Comparison of ENCODE assay signal across 10 mouse cellular contexts in the genomic region with DNA sequence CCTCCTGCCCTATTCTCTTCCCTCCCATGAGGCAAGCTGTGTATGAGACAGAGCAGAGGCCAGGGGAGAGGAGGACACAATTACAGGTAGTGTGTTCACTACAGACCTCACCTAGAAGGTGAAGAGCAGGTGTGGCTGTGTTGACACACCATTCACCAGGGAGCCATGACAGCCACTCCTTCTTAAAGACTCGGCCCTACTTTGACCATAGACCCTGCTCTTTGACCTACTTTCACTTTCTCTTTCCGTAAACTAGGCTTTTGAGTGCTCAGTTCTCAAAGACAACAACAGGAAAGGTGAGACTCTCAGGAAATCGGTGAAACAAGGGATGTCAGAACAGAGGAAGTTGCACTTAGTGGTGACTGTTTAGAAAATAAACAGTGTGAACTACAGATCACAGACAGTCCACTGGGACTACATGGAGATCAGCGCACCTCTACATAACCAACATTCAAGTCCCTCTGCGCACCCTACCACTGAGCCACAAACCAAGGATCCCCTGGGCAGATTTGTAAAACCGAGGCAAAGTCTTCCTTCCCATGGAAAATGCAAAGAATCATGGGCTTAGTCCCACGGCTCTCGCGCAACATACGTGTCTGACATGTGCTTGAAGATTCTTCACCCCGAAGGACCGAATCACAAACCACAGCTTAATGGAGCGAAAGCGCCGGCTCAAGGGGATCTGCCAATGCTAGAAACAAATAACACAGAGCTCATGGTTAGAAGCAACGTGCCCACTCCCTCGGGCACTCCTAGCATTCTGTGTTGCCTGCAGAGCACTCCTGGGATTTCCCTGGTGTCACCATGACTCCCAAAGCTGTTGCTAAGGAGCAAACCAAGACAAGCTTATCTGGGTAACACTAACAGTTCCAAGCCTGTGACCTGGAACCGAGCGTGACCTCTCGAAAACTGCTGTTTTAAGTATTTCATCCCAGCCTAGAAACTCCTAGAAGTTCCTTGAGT. TPM values are rescaled to one million over a fixed set of nuclear protein-coding genes. Genes with fewer than 3 reads are reported as not detected.
A peak's percentile ranks its signal among the peaks of the same experiment; 100 is the strongest.
DNase-seq lines count a peak whose midpoint lies in the region; ATAC-seq and TF ChIP-seq lines count a peak whose summit lies in the region.
"Had no signal": no experiment of that assay in that cellular context is flagged by ENCODE, and none has a peak within 500 bp of the region (broad histone marks: within the 10 kb centered on the region; RNA-seq: fewer than 3 reads in every experiment).

No protein-coding gene starts in this region.

- no peaks in the 10 kb centered on the region for H3K36me3 ChIP-seq in G1E (replicated peaks)
- H3K36me3 ChIP-seq: hindbrain, embryonic 15.5 days; neural tube, embryonic 15.5 days had no signal

- no peaks in the 10 kb centered on the region for H3K9me3 ChIP-seq in G1E (replicated peaks)
- H3K9me3 ChIP-seq: hindbrain, embryonic 15.5 days; neural tube, embryonic 15.5 days had no signal

- TF ChIP-seq CTCF in G1E (IDR thresholded peaks at IDR 0.05; ENCODE audit: low read depth, low read length): no peak

- peaks cover 13% of the 10 kb centered on the region for H3K4me1 ChIP-seq in G1E (ENCODE audit: insufficient read depth, low read depth, low read length)
- H3K4me1 ChIP-seq: neural tube, embryonic 15.5 days had no signal

- ATAC-seq in G1E (ENCODE audit: extremely low read depth, insufficient number of reproducible peaks, low FRiP score, poor library complexity, severe bottlenecking): no peak
- ATAC-seq in hematopoietic stem cell, adult 5-6 weeks (replicated peaks in 1 of 2; ENCODE audit: insufficient read depth in 1 of 2, low FRiP score in 2 of 2, low TSS enrichment in 1 of 2, low read depth in 1 of 2, poor library complexity in 2 of 2, severe bottlenecking in 2 of 2): peak; percentile 12 to 21; a peak in 1 of 4 replicates
- ATAC-seq in erythroid progenitor cell, adult 5-6 weeks (replicated peaks; ENCODE audit: low FRiP score, poor library complexity, severe bottlenecking): no peak

- peaks cover 26% of the 10 kb centered on the region for H3K27me3 ChIP-seq in G1E (ENCODE audit: insufficient read depth, low read length)
- H3K27me3 ChIP-seq: hindbrain, embryonic 15.5 days; neural tube, embryonic 15.5 days had no signal

- DNase-seq in layer of hippocampus, adult 9-11 months: peak; percentile 25
- no peak for DNase-seq in layer of hippocampus, postnatal 36 days
- DNase-seq in G1E (ENCODE audit: low spot score): no peak
- peak; percentile 40 to 54 for DNase-seq in natural killer cell, adult 2 months (ENCODE audit: low spot score in 2 of 2)
- no peak for DNase-seq in left cerebral cortex, adult 11 months (ENCODE audit: low spot score)

- peak overlapping the region; percentile 18; the same call in 1 of the 2 replicates for H3K4me3 ChIP-seq in G1E (ENCODE audit: low read depth, low read length)
- H3K4me3 ChIP-seq: hindbrain, embryonic 15.5 days; neural tube, embryonic 15.5 days had no signal

RNA-seq across cellular contexts. Expression of a gene that starts 21.5 kb away (rescaled TPM):
- 1 to 10 TPM in 1 of 2 experiments, under 1 TPM in 1; 0.70 to 1.4 TPM for total RNA-seq in layer of hippocampus, postnatal 36 days (2021)
- total RNA-seq in G1E (2014; fragmentation: Nextera tagmentation) (17.9 and 21.5 TPM in 2 replicates), G1E (2017) (42.0 and 49.8 TPM in 2 replicates)
- 2.1 and 2.6 TPM in 2 replicates for polyA plus RNA-seq in G1E (2012)
- total RNA-seq in hematopoietic stem cell, adult 5-6 weeks (2017): 8.3 and 24.1 TPM in 2 replicates
- 2.5 and 42.5 TPM in 2 replicates for total RNA-seq in erythroid progenitor cell, adult 5-6 weeks (2015; ENCODE audit: low replicate concordance)
- 6.0 and 17.5 TPM in 2 replicates for total RNA-seq in erythroid progenitor cell, adult 5-6 weeks (2017; ENCODE audit: low replicate concordance)

RNA-seq across cellular contexts. Expression of a gene that starts 45.4 kb away (rescaled TPM):
- total RNA-seq in layer of hippocampus, postnatal 36 days (2021): 10 to 100 TPM; 11.1 to 12.0 TPM
- total RNA-seq in G1E (2014; fragmentation: Nextera tagmentation) (not detected in 2 replicates), G1E (2017) (0.27 TPM in 1 of 2 replicates, not detected in the other)
- not detected in 2 replicates for polyA plus RNA-seq in G1E (2012)
- 3.4 and 5.8 TPM in 2 replicates for total RNA-seq in hematopoietic stem cell, adult 5-6 weeks (2017)
- total RNA-seq in erythroid progenitor cell, adult 5-6 weeks (2015; ENCODE audit: low replicate concordance): not detected in 2 replicates
- total RNA-seq in erythroid progenitor cell, adult 5-6 weeks (2017; ENCODE audit: low replicate concordance): not detected in 2 replicates
- polyA plus RNA-seq: limb, embryonic 11.5 days had no signal

Comparison
In these comparisons a context has a peak if more than half of its experiments do, and no peak if none do; other contexts are left out.
1. DNase-seq: peak in layer of hippocampus, adult 9-11 months (single experiment) and natural killer cell, adult 2 months (2 of 2); none in layer of hippocampus, postnatal 36 days (0 of 2), G1E (single experiment) and left cerebral cortex, adult 11 months (single experiment).
2. ATAC-seq: peak in hematopoietic stem cell, adult 5-6 weeks (2 of 2); none in G1E (single experiment) and erythroid progenitor cell, adult 5-6 weeks (single experiment).